Mouse (Mus musculus) cerebellum, adult 2 months (tissue): ENCODE measurements at regions not wholly inside any gene's neighbourhood (a gene's known extent, or its start where the extent isn't known, plus 50 kb on each side); places are given as distances from the start of the nearest gene placed in this dataset.

Source experiments
- CTCF ChIP-seq: fragments of 200-500 bp; IDR thresholded peaks from 2 replicates; pipeline ENCODE4 v1.5.1; 2011; ENCODE audit warnings: low read depth, mild to moderate bottlenecking, control low read depth, low read length, moderate library complexity, borderline replicate concordance; ENCODE audit not compliant: insufficient read depth
- POLR2A ChIP-seq: fragments of 200-500 bp; IDR thresholded peaks from 2 replicates; pipeline ENCODE4 v1.6.1; 2011; ENCODE audit warnings: low read length, control low read depth, borderline replicate concordance; ENCODE audit not compliant: insufficient read depth

- no peak for TF ChIP-seq CTCF
- no peak for TF ChIP-seq POLR2A
Observed at GRCm38 (mm10) chr7:95734587-95734986, 436.5 kb upstream of the Tenm4 start.
